7 mouse cellular contexts compared by ENCODE assay signal in the genomic region with DNA sequence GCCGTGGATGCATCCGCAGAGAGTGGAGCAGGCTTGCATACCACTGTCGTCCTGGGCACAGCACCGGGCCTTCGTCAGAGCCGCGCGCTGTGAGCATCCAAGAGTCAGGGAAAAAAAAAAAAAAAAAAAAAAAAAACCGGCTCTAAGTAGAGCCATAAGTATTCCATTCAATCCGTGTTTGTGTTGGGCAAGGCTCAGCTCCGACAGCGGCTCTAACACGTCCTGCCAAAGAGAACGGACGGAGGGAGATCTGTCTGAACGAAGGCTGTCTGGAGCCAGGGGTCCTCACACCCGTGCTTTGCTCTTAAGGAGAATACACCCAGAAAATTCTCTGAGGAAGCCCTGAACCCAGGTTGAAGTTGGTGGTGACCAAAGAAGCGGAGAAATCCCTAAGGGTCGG. TPM values are rescaled to one million over a fixed set of nuclear protein-coding genes. Genes with fewer than 3 reads are reported as not detected.
DNase-seq lines count a peak whose midpoint lies in the region; ATAC-seq and TF ChIP-seq lines count a peak whose summit lies in the region.

No protein-coding gene starts in this region.

- peak overlapping the region; percentile 25; the same call in 1 of the 2 replicates for H3K4me2 ChIP-seq in lung, postnatal 0 days (replicated peaks; ENCODE audit: low read depth, low read length)
- peak overlapping the region; percentile 31 for H3K4me2 ChIP-seq in forebrain, embryonic 16.5 days (ENCODE audit: low read length)
- peak overlapping the region; percentile 47 for H3K4me2 ChIP-seq in limb, embryonic 14.5 days (replicated peaks; ENCODE audit: low read depth, low read length, severe bottlenecking)
- peak overlapping the region; percentile 48 for H3K4me2 ChIP-seq in stomach, embryonic 16.5 days (ENCODE audit: low read depth, low read length)

- no peak overlapping the region for H3K27ac ChIP-seq in lung, postnatal 0 days (ENCODE audit: low read length)
- H3K27ac ChIP-seq in forebrain, embryonic 16.5 days (ENCODE audit: low read length): no peak overlapping the region
- no peak overlapping the region for H3K27ac ChIP-seq in limb, embryonic 14.5 days (replicated peaks; ENCODE audit: low read depth, low read length)
- no peak overlapping the region for H3K27ac ChIP-seq in stomach, embryonic 16.5 days (ENCODE audit: low read length)
- no peak overlapping the region for H3K27ac ChIP-seq in cerebellum, adult 2 months (ENCODE audit: insufficient read depth, low read length)

- peak; percentile 22 for ATAC-seq in lung, postnatal 0 days
- no peak for ATAC-seq in forebrain, embryonic 16.5 days
- peak; percentile 7; the same call in 1 of the 2 replicates for ATAC-seq in limb, embryonic 14.5 days (ENCODE audit: low FRiP score, low read depth)
- ATAC-seq in stomach, embryonic 16.5 days (ENCODE audit: insufficient read depth, low FRiP score): no peak

- 0 out of 2 replicates have a peak overlapping the region, but pooled peaks have one; percentile 1 for H3K4me3 ChIP-seq in lung, postnatal 0 days (ENCODE audit: low read depth, low read length)
- 0 out of 2 replicates have a peak overlapping the region, but pooled peaks have one; percentile 3 for H3K4me3 ChIP-seq in forebrain, embryonic 16.5 days (replicated peaks; ENCODE audit: low read length)
- H3K4me3 ChIP-seq in limb, embryonic 14.5 days (replicated peaks; ENCODE audit: low read length): peak overlapping the region; percentile 19
- H3K4me3 ChIP-seq in stomach, embryonic 16.5 days (replicated peaks; ENCODE audit: low read length): peak overlapping the region; percentile 35
- no peak overlapping the region for H3K4me3 ChIP-seq in cerebellum, adult 2 months (replicated peaks; ENCODE audit: insufficient read depth, low read depth, low read length)

- no peak overlapping the region for H3K9ac ChIP-seq in lung, postnatal 0 days (replicated peaks; ENCODE audit: low read depth)
- no peak overlapping the region for H3K9ac ChIP-seq in forebrain, embryonic 16.5 days (replicated peaks; ENCODE audit: low read depth, low read length)
- H3K9ac ChIP-seq in limb, embryonic 14.5 days (ENCODE audit: low read depth, low read length, severe bottlenecking): no peak overlapping the region
- peak overlapping the region; percentile 36; the same call in 1 of the 2 replicates for H3K9ac ChIP-seq in stomach, embryonic 16.5 days (ENCODE audit: low read length)

- H3K36me3 ChIP-seq in lung, postnatal 0 days (ENCODE audit: insufficient read depth, low read length): no peaks in the 10 kb centered on the region; the same call in 1 of the 2 replicates
- peaks cover 2% of the 10 kb centered on the region; the same call in 1 of the 2 replicates for H3K36me3 ChIP-seq in forebrain, embryonic 16.5 days (ENCODE audit: control insufficient read depth, insufficient read depth)
- H3K36me3 ChIP-seq in limb, embryonic 14.5 days (ENCODE audit: control insufficient read depth, insufficient read depth, low read length): peaks cover 32% of the 10 kb centered on the region
- H3K36me3 ChIP-seq in stomach, embryonic 16.5 days (ENCODE audit: control insufficient read depth, insufficient read depth, low read length): no peaks in the 10 kb centered on the region

- 6% methylated on average over 19 of the region's 19 CpGs for WGBS in lung, postnatal 0 days
- 5% methylated on average over 19 of the region's 19 CpGs for WGBS in forebrain, embryonic 16.5 days
- 2% methylated on average over 19 of the region's 19 CpGs for WGBS in limb, embryonic 14.5 days
- WGBS in stomach, embryonic 16.5 days: 9% methylated on average over 19 of the region's 19 CpGs
- 58% methylated on average over 19 of the region's 19 CpGs for WGBS in cerebellum, adult 2 months

- no peak for TF ChIP-seq EP300 in lung, postnatal 0 days (IDR thresholded peaks at IDR 0.05)

- H3K9me3 ChIP-seq in lung, postnatal 0 days (ENCODE audit: low read length): no peaks in the 10 kb centered on the region
- no peaks in the 10 kb centered on the region for H3K9me3 ChIP-seq in forebrain, embryonic 16.5 days (ENCODE audit: control insufficient read depth, low read length)
- no peaks in the 10 kb centered on the region for H3K9me3 ChIP-seq in limb, embryonic 14.5 days (ENCODE audit: control insufficient read depth, low read length)
- H3K9me3 ChIP-seq in stomach, embryonic 16.5 days (replicated peaks; ENCODE audit: control insufficient read depth, low read length): no peaks in the 10 kb centered on the region

- 0 out of 2 replicates have a peak, but pooled peaks cover 6% of the 10 kb centered on the region for H3K4me1 ChIP-seq in lung, postnatal 0 days (ENCODE audit: insufficient read depth, low read depth, low read length)
- H3K4me1 ChIP-seq in forebrain, embryonic 16.5 days (replicated peaks; ENCODE audit: control insufficient read depth, insufficient read depth, low read length): peaks cover 50% of the 10 kb centered on the region
- H3K4me1 ChIP-seq in limb, embryonic 14.5 days (ENCODE audit: control insufficient read depth, insufficient read depth, low read length): peaks cover 34% of the 10 kb centered on the region
- peaks cover 16% of the 10 kb centered on the region for H3K4me1 ChIP-seq in stomach, embryonic 16.5 days (ENCODE audit: control insufficient read depth, insufficient read depth, low read length)
- H3K4me1 ChIP-seq in cerebellum, adult 2 months (ENCODE audit: control insufficient read depth, insufficient read depth, low read length): peaks cover 7% of the 10 kb centered on the region

- no peak for TF ChIP-seq POLR2A in limb, embryonic 14.5 days (IDR thresholded peaks at IDR 0.05; ENCODE audit: borderline replicate concordance, extremely low read depth, insufficient read depth, insufficient read length)
- TF ChIP-seq POLR2A in cerebellum, adult 2 months (IDR thresholded peaks at IDR 0.05; ENCODE audit: borderline replicate concordance, insufficient read depth, low read length): no peak

- peak; percentile 27 for DNase-seq in lung, postnatal 0 days (ENCODE audit: low spot score)
- no peak for DNase-seq in lung, postnatal 36 days
- no peak for DNase-seq in limb, embryonic 14.5 days (ENCODE audit: low spot score)
- no peak for DNase-seq in cerebellum, adult 2 months
- DNase-seq in urinary bladder, postnatal 14 days (ENCODE audit: low spot score): no peak

- peaks cover 28% of the 10 kb centered on the region for H3K27me3 ChIP-seq in lung, postnatal 0 days (replicated peaks; ENCODE audit: insufficient read depth, low read length)
- H3K27me3 ChIP-seq in forebrain, embryonic 16.5 days (replicated peaks; ENCODE audit: control insufficient read depth, insufficient read depth, low read length): peaks cover 27% of the 10 kb centered on the region
- H3K27me3 ChIP-seq in limb, embryonic 14.5 days (ENCODE audit: control insufficient read depth, insufficient read depth, low read length): peaks cover 43% of the 10 kb centered on the region
- H3K27me3 ChIP-seq in stomach, embryonic 16.5 days (ENCODE audit: control insufficient read depth, insufficient read depth, low read length): peaks cover 53% of the 10 kb centered on the region
- H3K27me3 ChIP-seq in cerebellum, adult 2 months (ENCODE audit: control insufficient read depth, insufficient read depth, low read length): no peaks in the 10 kb centered on the region; the same call in 1 of the 2 replicates

- no peak for TF ChIP-seq CTCF in lung, postnatal 0 days (IDR thresholded peaks at IDR 0.05)
- TF ChIP-seq CTCF in cerebellum, adult 2 months (IDR thresholded peaks at IDR 0.05; ENCODE audit: borderline replicate concordance, insufficient read depth, low read depth, low read length): no peak

RNA-seq across cellular contexts. Expression of gene Cbx8, which starts 6.1 kb away (rescaled TPM):
- 9.4 and 9.8 TPM in 2 replicates for polyA plus RNA-seq in lung, postnatal 0 days (2015; fragmentation: Nextera tagmentation; extraction: Ambion mirVana)
- 12.3 and 13.4 TPM in 2 replicates for polyA plus RNA-seq in forebrain, embryonic 16.5 days (2015; fragmentation: Nextera tagmentation; extraction: Ambion mirVana)
- 6.9 and 7.2 TPM in 2 replicates for polyA plus RNA-seq in limb, embryonic 14.5 days (2012; rRNA removed)
- polyA plus RNA-seq in limb, embryonic 14.5 days (2014; fragmentation: Nextera tagmentation; extraction: Ambion mirVana): 10.1 and 12.6 TPM in 2 replicates
- polyA plus RNA-seq in stomach, embryonic 16.5 days (2015; fragmentation: Nextera tagmentation; extraction: Ambion mirVana): 5.8 and 6.4 TPM in 2 replicates
- polyA plus RNA-seq in cerebellum, adult 2 months (2012; rRNA removed): 8.7 and 10.5 TPM in 2 replicates

RNA-seq across cellular contexts. Expression of gene Cbx2, which starts 11.9 kb away (rescaled TPM):
- 6.2 and 6.9 TPM in 2 replicates for polyA plus RNA-seq in lung, postnatal 0 days (2015; fragmentation: Nextera tagmentation; extraction: Ambion mirVana)
- 24.9 and 26.7 TPM in 2 replicates for polyA plus RNA-seq in forebrain, embryonic 16.5 days (2015; fragmentation: Nextera tagmentation; extraction: Ambion mirVana)
- polyA plus RNA-seq in limb, embryonic 14.5 days (2012; rRNA removed): 35.7 and 40.4 TPM in 2 replicates
- polyA plus RNA-seq in limb, embryonic 14.5 days (2014; fragmentation: Nextera tagmentation; extraction: Ambion mirVana): 29.1 and 35.5 TPM in 2 replicates
- 15.2 and 16.5 TPM in 2 replicates for polyA plus RNA-seq in stomach, embryonic 16.5 days (2015; fragmentation: Nextera tagmentation; extraction: Ambion mirVana)
- polyA plus RNA-seq in cerebellum, adult 2 months (2012; rRNA removed): 4.1 and 4.6 TPM in 2 replicates

RNA-seq across cellular contexts. Expression of gene Enpp7, which starts 46.6 kb away (rescaled TPM):
- polyA plus RNA-seq in lung, postnatal 0 days (2015; fragmentation: Nextera tagmentation; extraction: Ambion mirVana): not detected in 2 replicates
- not detected in 2 replicates for polyA plus RNA-seq in forebrain, embryonic 16.5 days (2015; fragmentation: Nextera tagmentation; extraction: Ambion mirVana)
- polyA plus RNA-seq in limb, embryonic 14.5 days (2012; rRNA removed): 0.05 and 0.08 TPM in 2 replicates
- polyA plus RNA-seq in limb, embryonic 14.5 days (2014; fragmentation: Nextera tagmentation; extraction: Ambion mirVana): not detected in 2 replicates
- polyA plus RNA-seq in stomach, embryonic 16.5 days (2015; fragmentation: Nextera tagmentation; extraction: Ambion mirVana): not detected in 2 replicates
- not detected in 2 replicates for polyA plus RNA-seq in cerebellum, adult 2 months (2012; rRNA removed)

RNA-seq across cellular contexts. Expression of gene Cbx4, which starts 51.4 kb away (rescaled TPM):
- 8.9 and 9.7 TPM in 2 replicates for polyA plus RNA-seq in lung, postnatal 0 days (2015; fragmentation: Nextera tagmentation; extraction: Ambion mirVana)
- 18.1 and 18.5 TPM in 2 replicates for polyA plus RNA-seq in forebrain, embryonic 16.5 days (2015; fragmentation: Nextera tagmentation; extraction: Ambion mirVana)
- polyA plus RNA-seq in limb, embryonic 14.5 days (2012; rRNA removed): 23.1 and 24.3 TPM in 2 replicates
- 10.9 and 11.4 TPM in 2 replicates for polyA plus RNA-seq in limb, embryonic 14.5 days (2014; fragmentation: Nextera tagmentation; extraction: Ambion mirVana)
- polyA plus RNA-seq in stomach, embryonic 16.5 days (2015; fragmentation: Nextera tagmentation; extraction: Ambion mirVana): 8.5 and 10.1 TPM in 2 replicates
- polyA plus RNA-seq in cerebellum, adult 2 months (2012; rRNA removed): 50.1 and 57.6 TPM in 2 replicates

Comparison
In these comparisons a context has a peak if more than half of its experiments do, and no peak if none do; other contexts are left out.
1. ATAC-seq: peak in lung, postnatal 0 days (single experiment) and limb, embryonic 14.5 days (single experiment); none in forebrain, embryonic 16.5 days (single experiment) and stomach, embryonic 16.5 days (single experiment).
2. Peak in every context shown above with its lines, with median percentiles within 50 percentile points of each other: H3K4me2 ChIP-seq.